Mouse (Mus musculus) embryonic facial prominence, embryonic 10.5 days (tissue): ENCODE data around the gene Rbm4b. TPM values are rescaled to one million over a fixed set of nuclear protein-coding genes. Genes with fewer than 3 reads are reported as not detected.

ENCODE experiments used
- DNase-seq: peaks from one replicate; pipeline ENCODE4 v3.0.0-alpha.2; 2017; ENCODE audit warnings: low spot score
- H3K27ac ChIP-seq: fragments of 300-500 bp; sonication (generic); replicated peaks from 2 replicates; pipeline ENCODE4 v1.5.1; 2016; ENCODE audit warnings: mild to moderate bottlenecking
- H3K27me3 ChIP-seq: fragments of 300-500 bp; sonication (generic); replicated peaks from 2 replicates; pipeline ENCODE4 v1.6.1; 2016; ENCODE audit warnings: low read depth, mild to moderate bottlenecking; ENCODE audit not compliant: poor library complexity, severe bottlenecking
- H3K36me3 ChIP-seq: fragments of 300-500 bp; sonication (generic); replicated peaks from 2 replicates; pipeline ENCODE4 v1.6.1; 2016; ENCODE audit warnings: mild to moderate bottlenecking, moderate library complexity
- H3K4me1 ChIP-seq: fragments of 300-500 bp; sonication (generic); 2 replicates; pipeline ENCODE4 v1.6.1; 2016
- H3K4me3 ChIP-seq: fragments of 300-500 bp; sonication (generic); 2 replicates; pipeline ENCODE4 v1.5.1; 2016; ENCODE audit warnings: mild to moderate bottlenecking, moderate library complexity
- H3K9me3 ChIP-seq: fragments of 300-500 bp; sonication (generic); 2 replicates; pipeline ENCODE4 v1.6.1; 2016; ENCODE audit warnings: mild to moderate bottlenecking
- WGBS: fragments of 180-500 bp; shearing (Covaris S2); methylation state at CpG from one replicate; pipeline ENCODE4 v1.1.7; 2016; 5-methylcytosine and 5-hydroxymethylcytosine counted together
- polyA plus RNA-seq: library from polyadenylated mRNA; unstranded; fragments of >200 nt; fragmentation: Nextera tagmentation; extraction: Ambion mirVana; gene quantifications from 2 replicates; pipeline ENCODE4 v1.2.1, GENCODE M21; 2016

Gene Rbm4b
- polyA plus RNA-seq, 1 experiment from 2014 or later = 114 TPM

- Histone ChIP-seq H3K36me3 (peaks cover 8% of the 10 kb centered on the region), H3K27me3 (peaks cover 53% of the 10 kb centered on the region), H3K4me1 (peaks cover 44% of the 10 kb centered on the region), H3K4me3 (no peak overlapping the region), H3K27ac (no peak overlapping the region), H3K9me3 (no peaks in the 10 kb centered on the region)
- WGBS = 79% methylated on average over 15 of the region's 15 CpGs
- no peak for DNase-seq
These were observed 36.2 kb upstream of the Rbm4b start for GRCm38 (mm10) chr19:4720112-4720511.

GRCm38 (mm10) chr19:4720671-4721244, 35.5 kb upstream of the Rbm4b start:
- peak; percentile 67 for DNase-seq
- peaks cover 44% of the 10 kb centered on the region for H3K4me1 ChIP-seq
- peaks cover 11% of the 10 kb centered on the region for H3K36me3 ChIP-seq
- no peaks in the 10 kb centered on the region for H3K9me3 ChIP-seq
- 13% methylated on average over 11 of the region's 11 CpGs for WGBS
- peak overlapping the region; percentile 65 for H3K27ac ChIP-seq
- peaks cover 47% of the 10 kb centered on the region for H3K27me3 ChIP-seq
- peak overlapping the region; percentile 44 for H3K4me3 ChIP-seq

DNA sequence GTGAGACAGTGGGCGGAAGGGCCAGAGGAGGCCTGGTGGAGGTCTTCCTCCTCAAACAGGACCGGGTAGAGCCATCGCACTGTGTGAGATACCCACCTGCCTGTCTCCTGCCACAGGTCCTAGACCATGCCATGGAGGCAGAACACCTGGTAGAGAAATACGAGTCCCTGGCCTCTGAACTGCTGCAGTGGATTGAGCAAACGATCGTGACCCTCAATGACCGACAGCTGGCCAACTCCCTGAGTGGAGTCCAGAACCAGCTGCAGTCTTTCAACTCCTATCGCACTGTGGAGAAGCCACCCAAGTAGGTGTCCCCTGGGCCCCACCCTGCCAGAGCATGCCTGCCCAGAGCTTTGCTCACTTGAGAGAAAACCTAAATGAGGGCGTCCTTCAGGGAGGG, 27.1 kb upstream of the Rbm4b start:
- WGBS = 88% methylated on average over 9 of the region's 9 CpGs
- Histone ChIP-seq H3K9me3 (no peaks in the 10 kb centered on the region), H3K27me3 (no peaks in the 10 kb centered on the region), H3K36me3 (peaks cover 81% of the 10 kb centered on the region), H3K4me1 (no peaks in the 10 kb centered on the region), H3K4me3 (no peak overlapping the region), H3K27ac (no peak overlapping the region)
- no peak for DNase-seq

- Histone ChIP-seq H3K27ac (no peak overlapping the region), H3K9me3 (no peaks in the 10 kb centered on the region), H3K4me3 (no peak overlapping the region), H3K4me1 (no peaks in the 10 kb centered on the region), H3K36me3 (peaks cover 82% of the 10 kb centered on the region), H3K27me3 (no peaks in the 10 kb centered on the region)
- DNase-seq = no peak
- WGBS = 85% methylated on average over 3 of the region's 3 CpGs
These were observed 23.2 kb upstream of the Rbm4b start for GRCm38 (mm10) chr19:4733052-4733451.

- H3K36me3 ChIP-seq = peaks cover 83% of the 10 kb centered on the region
- no peaks in the 10 kb centered on the region for H3K27me3 ChIP-seq
- WGBS = 87% methylated on average over 13 of the region's 13 CpGs
These were observed 18.4 kb upstream of the Rbm4b start for GRCm38 (mm10) chr19:4737866-4738265.

GRCm38 (mm10) chr19:4739053-4739452, 17.2 kb upstream of the Rbm4b start:
- Histone ChIP-seq H3K36me3 (peaks cover 74% of the 10 kb centered on the region), H3K4me3 (no peak overlapping the region)
- WGBS = 90% methylated on average over 11 of the region's 11 CpGs

More at GRCm38 (mm10) chr19:4737866-4738265, 18.4 kb upstream of the Rbm4b start:
- Histone ChIP-seq H3K9me3 (no peaks in the 10 kb centered on the region), H3K4me1 (no peaks in the 10 kb centered on the region), H3K27ac (no peak overlapping the region), H3K4me3 (no peak overlapping the region)
- DNase-seq = no peak

DNA sequence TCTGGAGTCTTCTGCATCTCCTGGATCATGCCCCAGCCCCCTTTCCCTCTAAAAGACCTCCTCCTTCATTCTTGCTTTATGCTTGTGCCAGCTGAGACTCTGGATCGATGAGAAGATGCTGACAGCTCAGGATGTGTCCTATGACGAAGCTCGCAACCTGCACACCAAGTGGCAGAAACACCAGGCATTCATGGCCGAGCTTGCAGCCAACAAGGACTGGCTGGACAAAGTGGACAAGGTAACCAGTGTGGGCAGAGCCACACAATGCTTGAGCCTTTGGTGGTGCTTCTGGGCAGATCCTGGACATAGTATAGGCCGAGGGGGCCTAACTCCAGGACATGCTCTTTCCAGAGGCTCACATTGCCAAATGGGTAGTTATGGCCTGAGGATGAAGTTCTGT, 16.5 kb upstream of the Rbm4b start:
- no peak overlapping the region for H3K27ac ChIP-seq
- WGBS = 95% methylated on average over 5 of the region's 5 CpGs

More at GRCm38 (mm10) chr19:4739053-4739452, 17.2 kb upstream of the Rbm4b start:
- no peaks in the 10 kb centered on the region for H3K9me3 ChIP-seq
- H3K4me1 ChIP-seq = no peaks in the 10 kb centered on the region
- no peak for DNase-seq
- no peaks in the 10 kb centered on the region for H3K27me3 ChIP-seq
- no peak overlapping the region for H3K27ac ChIP-seq

DNA sequence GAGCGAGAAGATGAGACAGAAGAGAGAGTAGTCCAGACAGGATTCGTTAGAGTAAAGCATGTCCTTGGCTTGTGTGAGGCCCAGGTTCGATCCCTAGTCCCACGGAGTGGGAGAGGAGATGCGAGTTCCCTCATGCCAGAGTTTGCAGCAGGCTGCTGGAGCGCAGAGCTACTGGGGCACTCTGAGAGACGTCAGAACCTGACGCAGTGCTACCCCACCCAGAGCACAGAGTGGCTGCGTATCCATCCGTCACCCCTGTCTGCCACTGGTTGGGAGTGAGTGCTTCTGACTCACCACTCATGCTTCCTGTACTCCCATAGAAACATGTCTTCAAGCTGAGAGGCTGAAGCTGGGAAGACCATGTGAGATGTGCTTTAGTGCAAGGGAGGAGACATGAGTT, 14.8 kb upstream of the Rbm4b start:
- no peak overlapping the region for H3K4me3 ChIP-seq
- no peaks in the 10 kb centered on the region for H3K4me1 ChIP-seq
- DNase-seq = no peak
- 83% methylated on average over 10 of the region's 10 CpGs for WGBS
- H3K36me3 ChIP-seq = peaks cover 85% of the 10 kb centered on the region
- no peaks in the 10 kb centered on the region for H3K27me3 ChIP-seq
- no peaks in the 10 kb centered on the region for H3K9me3 ChIP-seq
- no peak overlapping the region for H3K27ac ChIP-seq

More for the DNA sequence above, 16.5 kb upstream of the Rbm4b start:
- Histone ChIP-seq H3K4me3 (no peak overlapping the region), H3K9me3 (no peaks in the 10 kb centered on the region), H3K36me3 (peaks cover 74% of the 10 kb centered on the region), H3K4me1 (no peaks in the 10 kb centered on the region), H3K27me3 (no peaks in the 10 kb centered on the region)
- DNase-seq = no peak

- Histone ChIP-seq H3K36me3 (peaks cover 85% of the 10 kb centered on the region), H3K4me1 (no peaks in the 10 kb centered on the region), H3K27me3 (no peaks in the 10 kb centered on the region), H3K4me3 (no peak overlapping the region), H3K9me3 (no peaks in the 10 kb centered on the region), H3K27ac (no peak overlapping the region)
- WGBS = 89% methylated on average over 6 of the region's 6 CpGs
- DNase-seq = no peak
These were observed 14.1 kb upstream of the Rbm4b start for GRCm38 (mm10) chr19:4742229-4742628.

DNA sequence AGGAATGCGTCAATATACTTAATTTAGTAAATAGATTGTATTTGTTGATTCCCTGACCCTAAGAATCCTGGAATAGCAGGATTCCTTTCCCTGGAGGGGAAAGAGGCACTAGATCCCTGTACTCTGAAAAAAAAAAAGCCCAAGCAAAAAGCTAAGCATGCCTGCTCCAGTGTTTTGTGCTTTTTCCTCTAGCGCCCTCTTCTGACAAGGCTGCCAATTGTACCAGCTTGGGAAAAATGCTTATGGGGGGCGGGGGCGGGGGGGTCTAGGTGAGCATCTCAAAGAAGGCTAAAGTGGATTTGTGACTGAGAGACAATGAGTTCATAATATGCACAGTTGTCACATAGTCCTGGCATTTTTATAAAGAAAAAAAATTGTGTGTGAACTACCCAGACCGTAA, 12.8 kb upstream of the Rbm4b start:
- peaks cover 85% of the 10 kb centered on the region for H3K36me3 ChIP-seq
- H3K9me3 ChIP-seq = no peaks in the 10 kb centered on the region
- H3K27me3 ChIP-seq = no peaks in the 10 kb centered on the region
- 42% methylated on average over 5 of the region's 5 CpGs for WGBS
- peak; percentile 41 for DNase-seq
- H3K27ac ChIP-seq = no peak overlapping the region
- no peaks in the 10 kb centered on the region for H3K4me1 ChIP-seq
- H3K4me3 ChIP-seq = no peak overlapping the region

GRCm38 (mm10) chr19:4744026-4744425, 12.3 kb upstream of the Rbm4b start:
- Histone ChIP-seq H3K27me3 (no peaks in the 10 kb centered on the region), H3K36me3 (peaks cover 86% of the 10 kb centered on the region), H3K4me1 (no peaks in the 10 kb centered on the region), H3K27ac (no peak overlapping the region), H3K9me3 (no peaks in the 10 kb centered on the region), H3K4me3 (no peak overlapping the region)
- WGBS = 82% methylated on average over 14 of the region's 14 CpGs
- no peak for DNase-seq

DNA sequence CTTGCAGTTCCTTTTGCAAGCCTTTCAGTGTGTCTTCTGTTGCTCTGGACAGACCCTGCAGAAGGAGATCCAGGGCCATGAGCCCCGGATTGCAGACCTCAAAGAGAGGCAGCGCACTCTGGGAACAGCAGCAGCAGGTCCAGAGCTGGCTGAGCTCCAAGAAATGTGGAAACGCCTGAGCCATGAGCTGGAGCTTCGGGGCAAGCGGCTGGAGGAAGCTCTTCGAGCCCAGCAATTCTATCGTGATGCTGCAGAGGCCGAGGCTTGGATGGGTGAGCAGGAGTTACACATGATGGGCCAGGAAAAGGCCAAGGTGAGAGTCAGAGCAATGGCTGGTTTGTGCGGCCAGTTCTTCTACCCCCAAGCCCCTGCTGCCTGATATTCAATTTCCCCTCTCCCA, 11.2 kb upstream of the Rbm4b start:
- H3K4me3 ChIP-seq = no peak overlapping the region
- H3K27me3 ChIP-seq = no peaks in the 10 kb centered on the region
- H3K4me1 ChIP-seq = no peaks in the 10 kb centered on the region
- no peak for DNase-seq
- H3K9me3 ChIP-seq = no peaks in the 10 kb centered on the region
- H3K27ac ChIP-seq = no peak overlapping the region
- 88% methylated on average over 9 of the region's 9 CpGs for WGBS
- peaks cover 86% of the 10 kb centered on the region for H3K36me3 ChIP-seq

DNA sequence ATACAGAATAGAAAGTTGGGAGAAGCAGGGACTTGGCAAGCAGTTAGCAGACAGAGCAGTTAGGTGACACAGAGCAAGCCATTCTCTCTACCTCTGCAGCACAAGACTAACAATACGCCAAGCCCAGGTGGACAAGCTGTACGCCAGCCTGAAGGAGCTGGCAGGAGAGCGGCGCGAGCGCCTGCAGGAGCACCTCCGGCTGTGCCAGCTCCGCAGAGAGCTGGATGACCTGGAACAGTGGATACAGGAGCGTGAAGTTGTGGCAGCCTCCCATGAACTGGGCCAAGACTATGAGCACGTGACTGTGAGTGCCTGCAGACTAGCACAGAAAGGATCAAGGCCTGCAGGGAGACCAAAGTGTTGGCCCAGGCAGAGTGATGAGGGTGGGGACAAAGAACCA, 10.6 kb upstream of the Rbm4b start:
- H3K36me3 ChIP-seq = peaks cover 86% of the 10 kb centered on the region
- DNase-seq = no peak
- H3K4me1 ChIP-seq = no peaks in the 10 kb centered on the region
- H3K9me3 ChIP-seq = no peaks in the 10 kb centered on the region
- no peak overlapping the region for H3K27ac ChIP-seq
- H3K27me3 ChIP-seq = no peaks in the 10 kb centered on the region
- 91% methylated on average over 10 of the region's 10 CpGs for WGBS
- no peak overlapping the region for H3K4me3 ChIP-seq
